In genomic region chr4:130546798-130547562, GRCm38 (mm10) we compare ENCODE assay signal across 10 mouse cellular contexts. TPM values are rescaled to one million over a fixed set of nuclear protein-coding genes. Genes with fewer than 3 reads are reported as not detected.
A peak's percentile ranks its signal among the peaks of the same experiment; 100 is the strongest.
DNase-seq lines count a peak whose midpoint lies in the region; ATAC-seq and TF ChIP-seq lines count a peak whose summit lies in the region.
"Had no signal": no experiment of that assay in that cellular context is flagged by ENCODE, and none has a peak within 500 bp of the region (broad histone marks: within the 10 kb centered on the region; RNA-seq: fewer than 3 reads in every experiment).

No protein-coding gene starts in this region.

- H3K27ac ChIP-seq in kidney, embryonic 14.5 days (ENCODE audit: low read depth, low read length), result peak overlapping the region; percentile 31; the same call in 1 of the 2 replicates
- H3K27ac ChIP-seq in kidney, adult 2 months (ENCODE audit: insufficient read depth, low read depth, low read length), result no peak overlapping the region
- H3K27ac ChIP-seq in hindbrain, embryonic 11.5 days (ENCODE audit: low read depth, low read length), result peak overlapping the region; percentile 91
- H3K27ac ChIP-seq in midbrain, postnatal 0 days (ENCODE audit: low read depth, low read length), result peak overlapping the region; percentile 38
- no peak overlapping the region for H3K27ac ChIP-seq in lung, postnatal 0 days (ENCODE audit: low read length)
- H3K27ac ChIP-seq: macrophage had no signal

- 0 out of 2 replicates have a peak overlapping the region, but pooled peaks have one; percentile 11 for H3K4me2 ChIP-seq in kidney, embryonic 14.5 days (replicated peaks; ENCODE audit: low read depth, low read length)
- no peak overlapping the region; the same call in 1 of the 2 replicates for H3K4me2 ChIP-seq in hindbrain, embryonic 11.5 days (replicated peaks; ENCODE audit: low read depth, low read length)
- H3K4me2 ChIP-seq in midbrain, postnatal 0 days (ENCODE audit: low read depth, low read length, poor library complexity, severe bottlenecking), result 0 out of 2 replicates have a peak overlapping the region, but pooled peaks have one; percentile 2
- no peak overlapping the region for H3K4me2 ChIP-seq in lung, postnatal 0 days (replicated peaks; ENCODE audit: low read depth, low read length)

- H3K27me3 ChIP-seq in kidney, embryonic 14.5 days (ENCODE audit: control insufficient read depth, insufficient read depth, low read length), result no peaks in the 10 kb centered on the region
- H3K27me3 ChIP-seq in kidney, adult 2 months (replicated peaks; ENCODE audit: control insufficient read depth, insufficient read depth, low read length), result no peaks in the 10 kb centered on the region
- H3K27me3 ChIP-seq in hindbrain, embryonic 11.5 days (ENCODE audit: control insufficient read depth, insufficient read depth, low read length), result no peaks in the 10 kb centered on the region
- no peaks in the 10 kb centered on the region for H3K27me3 ChIP-seq in midbrain, postnatal 0 days (ENCODE audit: insufficient read depth, low read length)
- no peaks in the 10 kb centered on the region for H3K27me3 ChIP-seq in lung, postnatal 0 days (replicated peaks; ENCODE audit: insufficient read depth, low read length)

- no peaks in the 10 kb centered on the region for H3K36me3 ChIP-seq in kidney, embryonic 14.5 days (ENCODE audit: control insufficient read depth, insufficient read depth, low read length)
- H3K36me3 ChIP-seq in kidney, adult 2 months (ENCODE audit: control insufficient read depth, insufficient read depth, low read length), result no peaks in the 10 kb centered on the region
- no peaks in the 10 kb centered on the region for H3K36me3 ChIP-seq in hindbrain, embryonic 11.5 days (ENCODE audit: control insufficient read depth, insufficient read depth, low read length)
- H3K36me3 ChIP-seq in midbrain, postnatal 0 days (ENCODE audit: insufficient read depth, low read length), result no peaks in the 10 kb centered on the region; the same call in 1 of the 2 replicates
- no peaks in the 10 kb centered on the region for H3K36me3 ChIP-seq in lung, postnatal 0 days (ENCODE audit: insufficient read depth, low read length)

- TF ChIP-seq CTCF in kidney, adult 2 months (conservative IDR thresholded peaks at IDR 0.05; ENCODE audit: insufficient read depth, insufficient read length, low read depth, low read length), result no peak
- TF ChIP-seq CTCF in midbrain, postnatal 0 days (IDR thresholded peaks at IDR 0.05), result no peak
- no peak for TF ChIP-seq CTCF in lung, postnatal 0 days (IDR thresholded peaks at IDR 0.05)

- no peak for TF ChIP-seq POLR2A in kidney, adult 2 months (IDR thresholded peaks at IDR 0.05; ENCODE audit: low read depth, low read length)

- no peak overlapping the region for H3K4me3 ChIP-seq in kidney, embryonic 14.5 days (ENCODE audit: low read length)
- H3K4me3 ChIP-seq in kidney, adult 2 months (ENCODE audit: insufficient read depth, low read depth, low read length), result no peak overlapping the region
- no peak overlapping the region for H3K4me3 ChIP-seq in hindbrain, embryonic 11.5 days (ENCODE audit: low read depth, low read length)
- no peak overlapping the region for H3K4me3 ChIP-seq in midbrain, postnatal 0 days (ENCODE audit: low read depth, low read length)
- no peak overlapping the region for H3K4me3 ChIP-seq in lung, postnatal 0 days (ENCODE audit: low read depth, low read length)

- H3K9me3 ChIP-seq in kidney, embryonic 14.5 days (ENCODE audit: control insufficient read depth, low read length), result no peaks in the 10 kb centered on the region
- H3K9me3 ChIP-seq in hindbrain, embryonic 11.5 days (ENCODE audit: control insufficient read depth, low read length), result no peaks in the 10 kb centered on the region
- H3K9me3 ChIP-seq in midbrain, postnatal 0 days (ENCODE audit: low read length), result no peaks in the 10 kb centered on the region
- no peaks in the 10 kb centered on the region for H3K9me3 ChIP-seq in lung, postnatal 0 days (ENCODE audit: low read length)

- H3K9ac ChIP-seq in kidney, embryonic 14.5 days (ENCODE audit: low read depth, low read length), result no peak overlapping the region
- no peak overlapping the region for H3K9ac ChIP-seq in hindbrain, embryonic 11.5 days (ENCODE audit: low read depth, low read length)
- H3K9ac ChIP-seq in midbrain, postnatal 0 days (replicated peaks; ENCODE audit: low read length, poor library complexity, severe bottlenecking), result no peak overlapping the region
- no peak overlapping the region for H3K9ac ChIP-seq in lung, postnatal 0 days (replicated peaks; ENCODE audit: low read depth)

- WGBS in kidney, embryonic 14.5 days, result 6% methylated on average over 13 of the region's 13 CpGs
- WGBS in kidney, adult 2 months, result 42% methylated on average over 13 of the region's 13 CpGs
- 7% methylated on average over 13 of the region's 13 CpGs for WGBS in hindbrain, embryonic 11.5 days
- WGBS in midbrain, postnatal 0 days, result 8% methylated on average over 13 of the region's 13 CpGs
- WGBS in lung, postnatal 0 days, result 22% methylated on average over 13 of the region's 13 CpGs

- peak; percentile 92 for ATAC-seq in kidney, embryonic 14.5 days (ENCODE audit: low FRiP score, low TSS enrichment)
- ATAC-seq in hindbrain, embryonic 11.5 days (ENCODE audit: low FRiP score), result peak; percentile 90
- ATAC-seq in midbrain, postnatal 0 days (ENCODE audit: low FRiP score), result peak; percentile 31; the same call in 1 of the 2 replicates
- ATAC-seq in lung, postnatal 0 days, result no peak
- ATAC-seq: activated CD4-positive, CD25-positive, alpha-beta regulatory T cell, adult 4 months had no signal

- peaks cover 24% of the 10 kb centered on the region for H3K4me1 ChIP-seq in kidney, embryonic 14.5 days (ENCODE audit: control insufficient read depth, insufficient read depth, low read length)
- H3K4me1 ChIP-seq in kidney, adult 2 months (ENCODE audit: control insufficient read depth, insufficient read depth, low read length), result no peaks in the 10 kb centered on the region
- H3K4me1 ChIP-seq in hindbrain, embryonic 11.5 days (replicated peaks; ENCODE audit: control insufficient read depth, insufficient read depth, low read length), result peaks cover 25% of the 10 kb centered on the region
- peaks cover 21% of the 10 kb centered on the region; the same call in 1 of the 2 replicates for H3K4me1 ChIP-seq in midbrain, postnatal 0 days (ENCODE audit: insufficient read depth, low read length)
- no peaks in the 10 kb centered on the region for H3K4me1 ChIP-seq in lung, postnatal 0 days (ENCODE audit: insufficient read depth, low read depth, low read length)

- DNase-seq in kidney, adult 2 months, result no peak
- peak; percentile 86 to 90 for DNase-seq in cerebellum, postnatal 25 days
- DNase-seq in hindbrain, embryonic 11.5 days (ENCODE audit: low spot score), result peak; percentile 81
- peak; percentile 85 for DNase-seq in midbrain, postnatal 0 days (ENCODE audit: low spot score)
- DNase-seq in layer of hippocampus, postnatal 25 days (ENCODE audit: extremely low spot score in 1 of 2, low spot score in 1 of 2), result no peak
- DNase-seq in lung, postnatal 0 days (ENCODE audit: low spot score), result no peak
- no peak for DNase-seq in left cerebral cortex, adult 9 months (ENCODE audit: low spot score in 2 of 2)

- no peak for TF ChIP-seq EP300 in lung, postnatal 0 days (IDR thresholded peaks at IDR 0.05)

RNA-seq across cellular contexts. Expression of gene Nkain1, which starts 27.0 kb away (rescaled TPM):
- 6.7 and 17.2 TPM in 2 replicates for polyA plus RNA-seq in kidney, embryonic 14.5 days (2014; fragmentation: Nextera tagmentation; extraction: Ambion mirVana)
- 25.7 and 29.3 TPM in 2 replicates for polyA plus RNA-seq in kidney, adult 2 months (2012; rRNA removed)
- polyA plus RNA-seq in hindbrain, embryonic 11.5 days (2014; fragmentation: Nextera tagmentation; extraction: Ambion mirVana), result 21.6 and 27.4 TPM in 2 replicates
- total RNA-seq in midbrain, postnatal 0 days (2014; rRNA removed), result 245 and 267 TPM in 2 replicates
- 8.2 and 10.2 TPM in 2 replicates for polyA plus RNA-seq in midbrain, postnatal 0 days (2015; fragmentation: Nextera tagmentation; extraction: Ambion mirVana)
- total RNA-seq in layer of hippocampus, postnatal 25 days (2021), result 10 to 100 TPM; 37.1 to 47.1 TPM
- 0.13 and 0.33 TPM in 2 replicates for polyA plus RNA-seq in lung, postnatal 0 days (2015; fragmentation: Nextera tagmentation; extraction: Ambion mirVana)
- polyA plus RNA-seq: activated CD4-positive, CD25-positive, alpha-beta regulatory T cell, adult 4 months had no signal

Comparison
In these comparisons a context has a peak if more than half of its experiments do, and no peak if none do; other contexts are left out.
1. H3K27ac ChIP-seq: peak in kidney, embryonic 14.5 days (single experiment), hindbrain, embryonic 11.5 days (single experiment) and midbrain, postnatal 0 days (single experiment); none in kidney, adult 2 months (single experiment) and lung, postnatal 0 days (single experiment).
2. H3K4me2 ChIP-seq: peak in kidney, embryonic 14.5 days (single experiment) and midbrain, postnatal 0 days (single experiment); none in hindbrain, embryonic 11.5 days (single experiment) and lung, postnatal 0 days (single experiment).
3. DNase-seq: peak in cerebellum, postnatal 25 days (2 of 2), hindbrain, embryonic 11.5 days (single experiment) and midbrain, postnatal 0 days (single experiment); none in kidney, adult 2 months (single experiment), layer of hippocampus, postnatal 25 days (0 of 2), lung, postnatal 0 days (single experiment) and left cerebral cortex, adult 9 months (0 of 2).